24 mouse cellular contexts compared by ENCODE assay signal in the genomic region with DNA sequence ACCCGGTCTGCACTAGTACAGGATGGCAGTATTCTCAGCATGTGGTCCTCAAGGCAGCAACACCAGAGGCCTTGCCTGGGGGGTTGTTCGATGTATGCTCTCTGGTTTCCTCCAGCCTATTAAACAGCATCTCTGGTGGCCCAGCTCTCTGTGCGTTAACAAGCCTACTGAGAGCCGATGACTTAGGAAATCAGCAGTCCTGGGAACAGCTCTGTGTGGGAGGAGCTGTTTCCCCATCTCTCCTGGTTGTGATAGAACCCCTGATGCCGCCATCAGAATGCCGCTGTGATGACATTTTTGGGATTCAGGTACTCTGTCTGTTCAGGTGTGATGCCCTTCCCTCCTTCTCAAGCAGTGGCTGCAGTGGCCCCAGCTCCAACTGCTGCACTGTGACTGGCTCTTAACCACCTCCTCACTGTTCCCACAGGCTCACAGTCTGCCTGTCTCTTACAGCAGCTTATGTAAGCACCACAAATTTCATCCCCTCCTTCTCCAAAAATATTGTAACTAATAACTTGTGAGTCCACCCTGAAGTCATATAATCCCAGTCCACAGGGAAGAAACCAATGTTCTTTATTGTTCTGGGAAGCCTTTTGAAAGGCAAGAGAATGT.
"Had no signal": no experiment of that assay in that cellular context is flagged by ENCODE, and none has a peak within 500 bp of the region (broad histone marks: within the 10 kb centered on the region; RNA-seq: fewer than 3 reads in every experiment).

No protein-coding gene starts in this region.

- H3K4me3 ChIP-seq: heart, adult 2 months; heart, embryonic 13.5 days; heart, embryonic 15.5 days; hindbrain, embryonic 13.5 days; hindbrain, embryonic 15.5 days; kidney, embryonic 15.5 days; limb, embryonic 13.5 days; limb, embryonic 15.5 days; liver, embryonic 12.5 days had no signal

- DNase-seq: forebrain, postnatal 0 days; gastrocnemius, postnatal 14 days; gastrocnemius, postnatal 36 days; heart, adult 11 months; heart, adult 2 months; heart, postnatal 14 days; heart, postnatal 36 days; kidney, adult 11 months; kidney, adult 2 months; kidney, adult 9 months; kidney, postnatal 14 days; kidney, postnatal 36 days; left cerebral cortex, postnatal 4 days had no signal

- H3K27ac ChIP-seq: heart, adult 2 months; heart, embryonic 13.5 days; heart, embryonic 15.5 days; hindbrain, embryonic 13.5 days; hindbrain, embryonic 15.5 days; hindbrain, postnatal 0 days; kidney, embryonic 15.5 days; kidney, postnatal 0 days; limb, embryonic 13.5 days; limb, embryonic 15.5 days; liver, embryonic 12.5 days; liver, embryonic 14.5 days had no signal
